ENCODE assay signal across 7 mouse cellular contexts in the genomic region with DNA sequence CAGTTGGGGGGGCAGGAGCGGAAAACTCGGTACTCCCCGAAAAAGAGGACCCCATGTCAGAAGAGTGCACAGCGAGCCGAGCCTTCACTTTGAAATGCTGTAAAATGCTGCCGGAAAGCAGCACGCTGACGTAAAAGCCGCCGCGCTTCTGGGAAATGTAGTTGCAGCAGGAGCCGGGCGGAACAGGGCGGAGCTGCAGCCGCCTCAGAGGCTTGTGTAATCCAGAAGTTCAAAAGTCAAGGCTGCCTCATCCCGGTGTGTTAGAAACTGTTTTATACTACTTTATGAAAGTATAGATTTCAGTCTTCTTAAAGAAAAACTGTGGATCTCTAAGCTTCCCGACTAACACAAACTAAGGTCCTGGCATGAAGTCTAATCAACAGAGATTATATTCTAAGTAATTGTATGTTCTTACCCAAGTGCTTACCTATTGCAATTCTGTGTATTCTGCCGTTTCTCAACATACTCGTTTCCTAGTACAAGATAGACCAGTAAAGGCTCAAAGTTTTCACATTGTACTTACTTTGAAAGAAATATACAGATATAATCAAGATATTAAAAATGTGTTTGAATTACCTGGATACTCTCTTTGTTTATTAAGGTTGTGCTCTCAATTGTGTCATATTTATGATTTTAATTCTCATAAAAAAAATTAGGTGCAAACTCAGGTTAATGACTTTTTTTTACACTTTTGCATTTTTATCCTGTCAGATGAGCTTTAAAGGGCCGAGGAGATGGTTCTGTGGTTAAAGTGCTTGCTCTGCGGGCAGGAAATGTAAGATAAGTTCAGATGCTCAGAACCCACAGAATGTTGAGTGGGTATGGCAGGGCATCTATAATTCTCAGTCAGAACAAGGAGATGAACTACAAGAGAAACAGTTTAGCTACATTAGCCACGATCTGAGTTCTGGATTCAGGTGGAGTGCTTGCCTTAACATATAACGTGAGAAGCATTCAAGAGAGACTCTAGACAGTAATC. TPM values are rescaled to one million over a fixed set of nuclear protein-coding genes. Genes with fewer than 3 reads are reported as not detected.
A peak's percentile ranks its signal among the peaks of the same experiment; 100 is the strongest.
DNase-seq lines count a peak whose midpoint lies in the region; ATAC-seq lines count a peak whose summit lies in the region.

A gene (minus strand): TSS at position 109 of the 979 bp plus-strand sequence.

- H3K4me1 ChIP-seq in intestine, embryonic 16.5 days (ENCODE audit: control insufficient read depth, insufficient read depth, low read length): no peaks in the 10 kb centered on the region
- H3K4me1 ChIP-seq in midbrain, embryonic 11.5 days (ENCODE audit: control insufficient read depth, insufficient read depth, low read length): no peaks in the 10 kb centered on the region

- H3K4me3 ChIP-seq in intestine, embryonic 16.5 days (ENCODE audit: low read length): peak within 1 kb of the TSS; percentile 79
- H3K4me3 ChIP-seq in midbrain, embryonic 11.5 days (ENCODE audit: low read depth, low read length): peak within 1 kb of the TSS; percentile 65

- ATAC-seq in intestine, embryonic 16.5 days: peak; percentile 99
- peak; percentile 97 for ATAC-seq in midbrain, embryonic 11.5 days (ENCODE audit: low FRiP score)

- no peak within 1 kb of the TSS for H3K27ac ChIP-seq in intestine, embryonic 16.5 days (ENCODE audit: low read length)
- H3K27ac ChIP-seq in midbrain, embryonic 11.5 days (ENCODE audit: low read depth, low read length): no peak within 1 kb of the TSS

- peak within 1 kb of the TSS; percentile 96 for H3K9ac ChIP-seq in intestine, embryonic 16.5 days (ENCODE audit: low read depth, low read length)
- H3K9ac ChIP-seq in midbrain, embryonic 11.5 days (ENCODE audit: low read length): peak within 1 kb of the TSS; percentile 71

- no peaks in the 10 kb centered on the region for H3K27me3 ChIP-seq in intestine, embryonic 16.5 days (replicated peaks; ENCODE audit: control insufficient read depth, insufficient read depth, low read length)
- H3K27me3 ChIP-seq in midbrain, embryonic 11.5 days (ENCODE audit: control insufficient read depth, insufficient read depth, low read length): no peaks in the 10 kb centered on the region

- DNase-seq in adrenal gland, adult 8-10 months: peak; percentile 89
- peak; percentile 91 for DNase-seq in embryo, embryonic 9.5 days (ENCODE audit: extremely low spot score)
- peak; percentile 78 to 92 for DNase-seq in gastrocnemius, postnatal 4 days (ENCODE audit: low spot score in 2 of 2)
- DNase-seq in left cerebral cortex, postnatal 36 days (ENCODE audit: low spot score in 2 of 2): peak; percentile 93 to 96
- peak; percentile 100 for DNase-seq in midbrain, embryonic 11.5 days (ENCODE audit: low spot score, missing footprints)
- DNase-seq in skeletal muscle tissue, adult 2 months (ENCODE audit: low read depth, low spot score): peak; percentile 88

- H3K4me2 ChIP-seq in intestine, embryonic 16.5 days (ENCODE audit: low read depth, low read length): peak within 1 kb of the TSS; percentile 61
- peak within 1 kb of the TSS; percentile 54 for H3K4me2 ChIP-seq in midbrain, embryonic 11.5 days

- WGBS in intestine, embryonic 16.5 days: 17% methylated on average over 23 of the region's 23 CpGs
- WGBS in midbrain, embryonic 11.5 days: 18% methylated on average over 23 of the region's 23 CpGs

- H3K9me3 ChIP-seq in intestine, embryonic 16.5 days (ENCODE audit: control insufficient read depth, low read length): no peaks in the 10 kb centered on the region
- H3K9me3 ChIP-seq in midbrain, embryonic 11.5 days (ENCODE audit: control insufficient read depth, low read length): no peaks in the 10 kb centered on the region

- peaks cover 6% of the 10 kb centered on the region for H3K36me3 ChIP-seq in intestine, embryonic 16.5 days (ENCODE audit: control insufficient read depth, insufficient read depth, low read length)
- no peaks in the 10 kb centered on the region for H3K36me3 ChIP-seq in midbrain, embryonic 11.5 days (ENCODE audit: control insufficient read depth, insufficient read depth, low read length)

- intact Hi-C loops in left cerebral cortex, postnatal 36 days (cut with DNase I): no loop called here

RNA-seq across cellular contexts. Expression of the gene that starts here (rescaled TPM):
- total RNA-seq in adrenal gland, adult 8-10 months (2022): 10 to 100 TPM; 40.9 to 59.7 (median 49.2) TPM
- 10 to 100 TPM; 72.9 to 73.5 TPM for total RNA-seq in gastrocnemius, postnatal 4 days (2021)
- polyA plus RNA-seq in intestine, embryonic 16.5 days (2015; fragmentation: Nextera tagmentation; extraction: Ambion mirVana): 107 and 115 TPM in 2 replicates
- total RNA-seq in left cerebral cortex, postnatal 36 days (2021): 10 to 100 TPM; 47.8 to 51.9 TPM
- polyA plus RNA-seq in midbrain, embryonic 11.5 days (2014; fragmentation: Nextera tagmentation; extraction: Ambion mirVana): 113 and 121 TPM in 2 replicates
